In genomic region chr10:120444463-120445070, GRCm38 (mm10) we compare ENCODE assay signal across 35 mouse cellular contexts. TPM values are rescaled to one million over a fixed set of nuclear protein-coding genes. Genes with fewer than 3 reads are reported as not detected.
DNase-seq lines count a peak whose midpoint lies in the region; ATAC-seq and TF ChIP-seq lines count a peak whose summit lies in the region.
"Had no signal": no experiment of that assay in that cellular context is flagged by ENCODE, and none has a peak within 500 bp of the region (broad histone marks: within the 10 kb centered on the region; RNA-seq: fewer than 3 reads in every experiment).

No protein-coding gene starts in this region.

- H3K9me3 ChIP-seq in liver, embryonic 14.5 days (ENCODE audit: control insufficient read depth, low read length), result no peaks in the 10 kb centered on the region
- no peaks in the 10 kb centered on the region for H3K9me3 ChIP-seq in limb, embryonic 12.5 days
- H3K9me3 ChIP-seq in liver, postnatal 0 days (ENCODE audit: low read length), result no peaks in the 10 kb centered on the region
- H3K9me3 ChIP-seq: embryonic facial prominence, embryonic 10.5 days; embryonic facial prominence, embryonic 15.5 days; forebrain, embryonic 12.5 days; heart, embryonic 12.5 days; midbrain, embryonic 10.5 days; midbrain, embryonic 15.5 days had no signal

- H3K4me2 ChIP-seq in liver, embryonic 14.5 days (ENCODE audit: low read depth), result no peak overlapping the region
- H3K4me2 ChIP-seq in limb, embryonic 12.5 days, result no peak overlapping the region
- no peak overlapping the region for H3K4me2 ChIP-seq in liver, postnatal 0 days (ENCODE audit: low read depth, low read length)
- H3K4me2 ChIP-seq: embryonic facial prominence, embryonic 15.5 days; forebrain, embryonic 12.5 days; heart, embryonic 12.5 days; hindbrain, embryonic 14.5 days; midbrain, embryonic 15.5 days had no signal

- H3K27me3 ChIP-seq in liver, embryonic 14.5 days (ENCODE audit: control insufficient read depth, insufficient read depth, low read length), result no peaks in the 10 kb centered on the region
- no peaks in the 10 kb centered on the region for H3K27me3 ChIP-seq in limb, embryonic 12.5 days
- no peaks in the 10 kb centered on the region for H3K27me3 ChIP-seq in liver, postnatal 0 days (ENCODE audit: insufficient read depth, low read length)
- H3K27me3 ChIP-seq: embryonic facial prominence, embryonic 15.5 days; forebrain, embryonic 12.5 days; heart, embryonic 12.5 days; midbrain, embryonic 15.5 days had no signal

- no peak overlapping the region for H3K9ac ChIP-seq in liver, embryonic 14.5 days (replicated peaks)
- no peak overlapping the region for H3K9ac ChIP-seq in limb, embryonic 12.5 days (replicated peaks)
- H3K9ac ChIP-seq in liver, postnatal 0 days (replicated peaks), result no peak overlapping the region
- H3K9ac ChIP-seq: embryonic facial prominence, embryonic 15.5 days; forebrain, embryonic 12.5 days; forebrain, postnatal 0 days; heart, embryonic 12.5 days; hindbrain, embryonic 14.5 days; midbrain, embryonic 15.5 days had no signal

- no peak for DNase-seq in liver, embryonic 14.5 days (ENCODE audit: low read depth in 3 of 3, low spot score in 3 of 3)
- no peak for DNase-seq in liver
- DNase-seq in liver, postnatal 0 days, result no peak
- DNase-seq in layer of hippocampus, postnatal 10 days (ENCODE audit: low spot score in 2 of 2), result no peak
- DNase-seq in ovary, adult 18-20 months (ENCODE audit: low spot score), result no peak
- DNase-seq in gastrocnemius, postnatal 14 days, result no peak
- DNase-seq: adrenal gland, adult 2 months; adrenal gland, postnatal 36 days; B cell, adult 2 months; cerebellum, adult 2 months; cerebellum, postnatal 14 days; forebrain, postnatal 0 days; gastrocnemius, postnatal 25 days; heart, adult 18-20 months; heart, postnatal 4 days; kidney, adult 11 months; kidney, postnatal 36 days; layer of hippocampus, postnatal 36 days; left cerebral cortex, postnatal 4 days; lung, adult 2 months; lung, postnatal 10 days; right cerebral cortex, postnatal 25 days; spleen, adult 18-20 months; thymus, adult 18-20 months; thymus, postnatal 25 days had no signal

- WGBS in liver, embryonic 14.5 days (ENCODE audit: insufficient replicate concordance), result 54% methylated on average over 9 of the region's 9 CpGs
- WGBS in limb, embryonic 12.5 days, result 27% methylated on average over 9 of the region's 9 CpGs
- 74% methylated on average over 9 of the region's 9 CpGs for WGBS in liver, postnatal 0 days (ENCODE audit: insufficient replicate concordance)

- no peak for TF ChIP-seq CTCF in liver, embryonic 14.5 days (IDR thresholded peaks at IDR 0.05; ENCODE audit: low read depth)
- TF ChIP-seq CTCF in liver, postnatal 0 days (IDR thresholded peaks at IDR 0.05; ENCODE audit: low read depth), result no peak

- peak; percentile 57; the same call in 1 of the 2 replicates for ATAC-seq in liver, embryonic 14.5 days (ENCODE audit: insufficient read depth)
- no peak for ATAC-seq in limb, embryonic 12.5 days (ENCODE audit: insufficient number of reproducible peaks, insufficient read depth, low FRiP score, low TSS enrichment, low read depth)
- peak; percentile 63 for ATAC-seq in liver, postnatal 0 days
- ATAC-seq: inflammation-experienced regulatory T-cells, adult 6 months; midbrain, embryonic 15.5 days had no signal

- H3K4me3 ChIP-seq in liver, embryonic 14.5 days (ENCODE audit: insufficient read depth in 1 of 2, low read depth in 2 of 2, low read length in 2 of 2), result no peak overlapping the region
- no peak overlapping the region for H3K4me3 ChIP-seq in limb, embryonic 12.5 days (replicated peaks)
- H3K4me3 ChIP-seq in liver, postnatal 0 days (ENCODE audit: low read depth, low read length), result no peak overlapping the region
- H3K4me3 ChIP-seq: embryonic facial prominence, embryonic 10.5 days; embryonic facial prominence, embryonic 15.5 days; forebrain, embryonic 12.5 days; heart, embryonic 12.5 days; midbrain, embryonic 10.5 days; midbrain, embryonic 15.5 days had no signal

- TF ChIP-seq EP300 in liver, embryonic 14.5 days (IDR thresholded peaks at IDR 0.05; ENCODE audit: low read depth), result no peak
- peak; percentile 71 for TF ChIP-seq EP300 in liver, postnatal 0 days (IDR thresholded peaks at IDR 0.05; ENCODE audit: low read depth)

- intact Hi-C loops in gastrocnemius, postnatal 14 days (cut with DNase I; ENCODE audit: low total_unique reads), result no loop called here

- H3K36me3 ChIP-seq in liver, embryonic 14.5 days (replicated peaks; ENCODE audit: control insufficient read depth, insufficient read depth, low read depth), result no peaks in the 10 kb centered on the region
- H3K36me3 ChIP-seq in limb, embryonic 12.5 days, result peaks cover 50% of the 10 kb centered on the region
- no peaks in the 10 kb centered on the region for H3K36me3 ChIP-seq in liver, postnatal 0 days (replicated peaks; ENCODE audit: insufficient read depth, low read length)
- H3K36me3 ChIP-seq: embryonic facial prominence, embryonic 15.5 days; midbrain, embryonic 15.5 days had no signal

- H3K27ac ChIP-seq in liver, embryonic 14.5 days, result no peak overlapping the region
- H3K27ac ChIP-seq in limb, embryonic 12.5 days, result peak overlapping the region; percentile 26; the same call in 1 of the 2 replicates
- no peak overlapping the region for H3K27ac ChIP-seq in liver, postnatal 0 days (ENCODE audit: low read depth)
- H3K27ac ChIP-seq: embryonic facial prominence, embryonic 10.5 days; embryonic facial prominence, embryonic 15.5 days; forebrain, embryonic 12.5 days; macrophage; midbrain, embryonic 10.5 days; midbrain, embryonic 15.5 days had no signal

- peaks cover 0 to 5% of the 10 kb centered on the region in 2 experiments; a peak in 1 of 4 replicates for H3K4me1 ChIP-seq in liver, embryonic 14.5 days (replicated peaks; ENCODE audit: control insufficient read depth in 2 of 2, insufficient read depth in 2 of 2, low read length in 1 of 2)
- H3K4me1 ChIP-seq in limb, embryonic 12.5 days (replicated peaks), result peaks cover 46% of the 10 kb centered on the region
- H3K4me1 ChIP-seq in liver, postnatal 0 days (ENCODE audit: insufficient read depth), result no peaks in the 10 kb centered on the region
- H3K4me1 ChIP-seq: embryonic facial prominence, embryonic 15.5 days had no signal

RNA-seq across cellular contexts. Expression of gene Hmga2, which starts 31.7 kb away (rescaled TPM):
- polyA plus RNA-seq in liver, embryonic 14.5 days (2012; rRNA removed), result 4.3 and 5.4 TPM in 2 replicates
- 2.4 and 3.4 TPM in 2 replicates for polyA plus RNA-seq in liver, embryonic 14.5 days (2014; fragmentation: Nextera tagmentation; extraction: Ambion mirVana)
- polyA plus RNA-seq in limb, embryonic 12.5 days (2016; fragmentation: Nextera tagmentation; extraction: Ambion mirVana), result 128 and 132 TPM in 2 replicates
- 0.43 and 0.56 TPM in 2 replicates for polyA plus RNA-seq in liver, postnatal 0 days (2015; fragmentation: Nextera tagmentation; extraction: Ambion mirVana)
- total RNA-seq in layer of hippocampus, postnatal 10 days (2021), result under 1 TPM; 0.11 to 0.16 TPM
- under 1 TPM in 1 of 2 experiments, not detected in 1; 0.06 TPM for total RNA-seq in gastrocnemius, postnatal 14 days (2021)
- total RNA-seq: heart, adult 18-20 months had no signal
- polyA plus RNA-seq: lung, adult 2 months had no signal

Comparison
In these comparisons a context has a peak if more than half of its experiments do, and no peak if none do; other contexts are left out.
1. RNA of gene Hmga2, which starts 31.7 kb away (polyA plus RNA-seq): 128 to 132 TPM in limb, embryonic 12.5 days; 2.4 to 5.4 TPM in liver, embryonic 14.5 days and 0.43 to 0.56 TPM in liver, postnatal 0 days; every median in the first group is over 10 times any median in the second.